In genomic region chr6:101280811-101281218, GRCm38 (mm10) we compare ENCODE assay signal across 10 mouse cellular contexts.
A peak's percentile ranks its signal among the peaks of the same experiment; 100 is the strongest.
DNase-seq lines count a peak whose midpoint lies in the region; ATAC-seq and TF ChIP-seq lines count a peak whose summit lies in the region.
"Had no signal": no experiment of that assay in that cellular context is flagged by ENCODE, and none has a peak within 500 bp of the region (broad histone marks: within the 10 kb centered on the region; RNA-seq: fewer than 3 reads in every experiment).

No protein-coding gene starts in this region.

- WGBS in forebrain, embryonic 12.5 days: 10% methylated on average over 9 of the region's 9 CpGs
- WGBS in midbrain, embryonic 14.5 days: 10% methylated on average over 9 of the region's 9 CpGs

- H3K27me3 ChIP-seq in forebrain, embryonic 12.5 days: peaks cover 54% of the 10 kb centered on the region
- H3K27me3 ChIP-seq in midbrain, embryonic 14.5 days (ENCODE audit: control insufficient read depth, insufficient read depth, low read length): peaks cover 5% of the 10 kb centered on the region; the same call in 1 of the 2 replicates
- H3K27me3 ChIP-seq: neural tube, embryonic 12.5 days; Patski had no signal

- peak overlapping the region; percentile 35; the same call in 1 of the 2 replicates for H3K27ac ChIP-seq in gastrocnemius, adult 2 months
- 0 out of 2 replicates have a peak overlapping the region, but pooled peaks have one; percentile 42 for H3K27ac ChIP-seq in forebrain, embryonic 12.5 days
- H3K27ac ChIP-seq in midbrain, embryonic 14.5 days (replicated peaks; ENCODE audit: low read depth, low read length): no peak overlapping the region
- H3K27ac ChIP-seq: neural tube, embryonic 12.5 days had no signal

- DNase-seq in gastrocnemius, adult 2 months: no peak
- DNase-seq in gastrocnemius, postnatal 36 days: no peak
- DNase-seq in layer of hippocampus, postnatal 10 days (ENCODE audit: low spot score in 2 of 2): peak; percentile 28 to 39
- DNase-seq in layer of hippocampus, adult 9-11 months: no peak
- DNase-seq in midbrain, embryonic 14.5 days: peak; percentile 40
- DNase-seq in testis, postnatal 14 days (ENCODE audit: low spot score): no peak

- no peak overlapping the region for H3K9ac ChIP-seq in forebrain, embryonic 12.5 days
- no peak overlapping the region for H3K9ac ChIP-seq in midbrain, embryonic 14.5 days (replicated peaks; ENCODE audit: low read length)
- H3K9ac ChIP-seq: neural tube, embryonic 12.5 days had no signal

- 0 out of 2 replicates have a peak overlapping the region, but pooled peaks have one; percentile 7 for H3K4me3 ChIP-seq in gastrocnemius, adult 2 months
- no peak overlapping the region for H3K4me3 ChIP-seq in forebrain, embryonic 12.5 days (replicated peaks)
- H3K4me3 ChIP-seq in midbrain, embryonic 14.5 days (replicated peaks; ENCODE audit: low read depth, low read length): no peak overlapping the region
- H3K4me3 ChIP-seq: neural tube, embryonic 12.5 days had no signal

- TF ChIP-seq CTCF in gastrocnemius, adult 2 months (IDR thresholded peaks at IDR 0.05): no peak

- intact Hi-C loops in gastrocnemius, adult 2 months (cut with DNase I): no loop called here
- intact Hi-C loops in gastrocnemius, postnatal 36 days (cut with DNase I): no loop called here

- peak overlapping the region; percentile 25 for H3K4me2 ChIP-seq in forebrain, embryonic 12.5 days
- no peak overlapping the region for H3K4me2 ChIP-seq in midbrain, embryonic 14.5 days (ENCODE audit: low read length)
- H3K4me2 ChIP-seq: neural tube, embryonic 12.5 days had no signal

- H3K9me3 ChIP-seq in forebrain, embryonic 12.5 days: no peaks in the 10 kb centered on the region
- no peaks in the 10 kb centered on the region for H3K9me3 ChIP-seq in midbrain, embryonic 14.5 days (ENCODE audit: control insufficient read depth, low read length)
- H3K9me3 ChIP-seq: neural tube, embryonic 12.5 days had no signal

- H3K4me1 ChIP-seq in forebrain, embryonic 12.5 days: peaks cover 46% of the 10 kb centered on the region
- peaks cover 11% of the 10 kb centered on the region; the same call in 1 of the 2 replicates for H3K4me1 ChIP-seq in midbrain, embryonic 14.5 days (ENCODE audit: control insufficient read depth, insufficient read depth, low read length)

- H3K36me3 ChIP-seq in forebrain, embryonic 12.5 days (replicated peaks): no peaks in the 10 kb centered on the region
- no peaks in the 10 kb centered on the region for H3K36me3 ChIP-seq in midbrain, embryonic 14.5 days (ENCODE audit: control insufficient read depth, insufficient read depth, low read length)
- H3K36me3 ChIP-seq: neural tube, embryonic 12.5 days had no signal

- 0 out of 2 replicates have a peak, but pooled peaks have one; percentile 56 for ATAC-seq in forebrain, embryonic 12.5 days (ENCODE audit: low FRiP score)
- ATAC-seq in midbrain, embryonic 14.5 days (ENCODE audit: low FRiP score, low TSS enrichment): no peak
- ATAC-seq in erythroblast, adult 5-6 weeks (replicated peaks; ENCODE audit: low FRiP score, poor library complexity, severe bottlenecking): no peak
- ATAC-seq: Patski had no signal

Comparison
In these comparisons a context has a peak if more than half of its experiments do, and no peak if none do; other contexts are left out.
1. DNase-seq: peak in layer of hippocampus, postnatal 10 days (2 of 2) and midbrain, embryonic 14.5 days (single experiment); none in gastrocnemius, adult 2 months (single experiment), gastrocnemius, postnatal 36 days (0 of 2), layer of hippocampus, adult 9-11 months (single experiment) and testis, postnatal 14 days (single experiment).